Mouse (Mus musculus) hindbrain, embryonic 14.5 days (tissue): ENCODE measurements around the gene Slc30a2. TPM values are rescaled to one million over a fixed set of nuclear protein-coding genes. Genes with fewer than 3 reads are reported as not detected.
"Not testable (repeated sequence)": the region's sequence is repeated elsewhere in the genome, so short reads cannot be mapped to it uniquely, and the experiment has no call there.

Experiments
- ATAC-seq: fragments of 200-750 bp; cut with Nextera tagmentation; 2 replicates; pipeline ENCODE4 v1.8.0; 2017; ENCODE audit warnings: moderate number of reproducible peaks, mild to moderate bottlenecking, moderate TSS enrichment, moderate library complexity; ENCODE audit not compliant: low FRiP score
- DNase-seq: peaks from one replicate; pipeline ENCODE4 v3.0.0-alpha.2; 2015; ENCODE audit warnings: low spot score
- H3K27ac ChIP-seq: fragments of 300-500 bp; sonication (generic); 2 replicates; pipeline ENCODE4 v1.5.1; 2014; ENCODE audit warnings: mild to moderate bottlenecking, moderate library complexity
- H3K27me3 ChIP-seq: fragments of 300-500 bp; sonication (generic); 2 replicates; pipeline ENCODE4 v1.6.1; 2014; ENCODE audit warnings: mild to moderate bottlenecking, low read length, mixed read lengths; ENCODE audit not compliant: control insufficient read depth, insufficient read depth
- H3K36me3 ChIP-seq: fragments of 300-500 bp; sonication (generic); replicated peaks from 2 replicates; pipeline ENCODE4 v1.6.1; 2014; ENCODE audit not compliant: control insufficient read depth, insufficient read depth
- H3K4me1 ChIP-seq: fragments of 300-500 bp; sonication (generic); replicated peaks from 2 replicates; pipeline ENCODE4 v1.6.1; 2014; ENCODE audit warnings: antibody characterized with exemption, low read length, mixed read lengths; ENCODE audit not compliant: control insufficient read depth, insufficient read depth
- H3K4me2 ChIP-seq: fragments of 300-500 bp; sonication (generic); replicated peaks from 2 replicates; pipeline ENCODE4 v1.6.1; 2014; ENCODE audit warnings: mild to moderate bottlenecking, moderate library complexity
- H3K4me3 ChIP-seq: fragments of 300-500 bp; sonication (generic); replicated peaks from 2 replicates; pipeline ENCODE4 v1.5.1; 2014; ENCODE audit warnings: mild to moderate bottlenecking, low read length
- H3K9ac ChIP-seq: fragments of 300-500 bp; sonication (generic); 2 replicates; pipeline ENCODE4 v1.6.1; 2014
- H3K9me3 ChIP-seq: fragments of 300-500 bp; sonication (generic); 2 replicates; pipeline ENCODE4 v1.6.1; 2016; ENCODE audit warnings: low read length; ENCODE audit not compliant: control insufficient read depth
- WGBS: fragments of 180-500 bp; shearing (Covaris S2); extraction: QIAGEN DNeasy Blood & Tissue Kit; methylation state at CpG from one replicate; pipeline ENCODE4 v1.1.7; 2014; 5-methylcytosine and 5-hydroxymethylcytosine counted together
- polyA plus RNA-seq: library from polyadenylated mRNA; unstranded; fragments of >200 nt; fragmentation: Nextera tagmentation; extraction: Ambion mirVana; gene quantifications from 2 replicates; pipeline ENCODE4 v1.2.1, GENCODE M21; 2014

Gene Slc30a2
- polyA plus RNA-seq: 0.13 and 0.14 TPM in 2 replicates

GRCm38 (mm10) chr4:134343071-134344031 is at the start of gene Slc30a2:
Gene Slc30a2 (plus strand): TSS chr4:134343181.
- DNase-seq (no peak), ATAC-seq (no peak)
- peak within 1 kb of the TSS; percentile 45 for H3K4me2 ChIP-seq
- H3K9me3 ChIP-seq: no peaks in the 10 kb centered on the region
- H3K36me3 ChIP-seq: no peaks in the 10 kb centered on the region
- H3K27ac ChIP-seq: no peak within 1 kb of the TSS
- peaks cover 47% of the 10 kb centered on the region for H3K27me3 ChIP-seq
- peak within 1 kb of the TSS; percentile 24 for H3K4me3 ChIP-seq
- H3K9ac ChIP-seq: no peak within 1 kb of the TSS
- WGBS: 3% methylated on average over 59 of the region's 61 CpGs
- H3K4me1 ChIP-seq: peaks cover 7% of the 10 kb centered on the region; the same call in 1 of the 2 replicates

GRCm38 (mm10) chr4:134293692-134294163 is 49.3 kb upstream of the Slc30a2 start:
- Histone ChIP-seq H3K36me3 (no peaks in the 10 kb centered on the region), H3K4me3 (no peak overlapping the region), H3K27me3 (no peaks in the 10 kb centered on the region), H3K4me1 (peaks cover 2% of the 10 kb centered on the region), H3K4me2 (no peak overlapping the region), H3K9me3 (0 out of 2 replicates have a peak, but pooled peaks cover 3% of the 10 kb centered on the region), H3K27ac (no peak overlapping the region), H3K9ac (no peak overlapping the region)
- WGBS: 72% methylated on average over 9 of the region's 9 CpGs
- DNase-seq: no peak
- ATAC-seq: no peak

- not testable (repeated sequence) for H3K4me3 ChIP-seq, H3K4me2 ChIP-seq, H3K9ac ChIP-seq, DNase-seq, H3K27me3 ChIP-seq, H3K36me3 ChIP-seq, ATAC-seq, H3K9me3 ChIP-seq, H3K27ac ChIP-seq, H3K4me1 ChIP-seq
- WGBS: 85% methylated on average over 4 of the region's 4 CpGs
Observed at GRCm38 (mm10) chr4:134296096-134296495, 46.9 kb upstream of the Slc30a2 start.

- Histone ChIP-seq H3K4me3 (no peak overlapping the region), H3K27me3 (no peaks in the 10 kb centered on the region), H3K4me1 (no peaks in the 10 kb centered on the region), H3K4me2 (no peak overlapping the region), H3K9ac (no peak overlapping the region), H3K36me3 (no peaks in the 10 kb centered on the region), H3K27ac (no peak overlapping the region), H3K9me3 (0 out of 2 replicates have a peak, but pooled peaks cover 3% of the 10 kb centered on the region)
- ATAC-seq (no peak), DNase-seq (no peak)
- 88% methylated on average over 4 of the region's 4 CpGs for WGBS
Observed at GRCm38 (mm10) chr4:134296523-134296922, 46.5 kb upstream of the Slc30a2 start.

GRCm38 (mm10) chr4:134297369-134297768 is 45.6 kb upstream of the Slc30a2 start:
- WGBS: 92% methylated on average over 8 of the region's 8 CpGs
- H3K27ac ChIP-seq: no peak overlapping the region
- H3K27me3 ChIP-seq: no peaks in the 10 kb centered on the region
- no peak for ATAC-seq
- no peaks in the 10 kb centered on the region for H3K36me3 ChIP-seq
- DNase-seq: no peak
- H3K4me2 ChIP-seq: no peak overlapping the region
- no peaks in the 10 kb centered on the region for H3K4me1 ChIP-seq
- no peak overlapping the region for H3K9ac ChIP-seq
- 0 out of 2 replicates have a peak, but pooled peaks cover 3% of the 10 kb centered on the region for H3K9me3 ChIP-seq
- no peak overlapping the region for H3K4me3 ChIP-seq

- H3K9ac ChIP-seq: no peak overlapping the region
- H3K27me3 ChIP-seq: no peaks in the 10 kb centered on the region
- DNase-seq: no peak
- no peak overlapping the region for H3K27ac ChIP-seq
- no peak for ATAC-seq
- H3K4me3 ChIP-seq: no peak overlapping the region
- H3K4me1 ChIP-seq: no peaks in the 10 kb centered on the region
- 0 out of 2 replicates have a peak, but pooled peaks cover 3% of the 10 kb centered on the region for H3K9me3 ChIP-seq
- H3K4me2 ChIP-seq: no peak overlapping the region
- 76% methylated on average over 19 of the region's 19 CpGs for WGBS
- no peaks in the 10 kb centered on the region for H3K36me3 ChIP-seq
Observed at GRCm38 (mm10) chr4:134298626-134299497, 44.1 kb upstream of the Slc30a2 start.

- H3K36me3 ChIP-seq: no peaks in the 10 kb centered on the region
- 66% methylated on average over 4 of the region's 4 CpGs for WGBS
- DNase-seq (no peak), ATAC-seq (no peak)
- no peaks in the 10 kb centered on the region for H3K27me3 ChIP-seq
- no peak overlapping the region for H3K9ac ChIP-seq
- no peak overlapping the region for H3K4me2 ChIP-seq
- H3K9me3 ChIP-seq: 0 out of 2 replicates have a peak, but pooled peaks cover 3% of the 10 kb centered on the region
- no peak overlapping the region for H3K4me3 ChIP-seq
- no peak overlapping the region for H3K27ac ChIP-seq
- no peaks in the 10 kb centered on the region for H3K4me1 ChIP-seq
Observed at GRCm38 (mm10) chr4:134299498-134299810, 43.5 kb upstream of the Slc30a2 start.

- Histone ChIP-seq H3K4me1 (no peaks in the 10 kb centered on the region), H3K36me3 (no peaks in the 10 kb centered on the region), H3K4me2 (no peak overlapping the region), H3K4me3 (no peak overlapping the region), H3K27ac (no peak overlapping the region), H3K9me3 (0 out of 2 replicates have a peak, but pooled peaks cover 3% of the 10 kb centered on the region), H3K9ac (no peak overlapping the region), H3K27me3 (no peaks in the 10 kb centered on the region)
- DNase-seq (no peak), ATAC-seq (no peak)
- WGBS: 81% methylated on average over 9 of the region's 9 CpGs
Observed at GRCm38 (mm10) chr4:134300316-134300715, 42.7 kb upstream of the Slc30a2 start.

- Histone ChIP-seq H3K9ac (no peak overlapping the region), H3K9me3 (no peaks in the 10 kb centered on the region), H3K4me2 (no peak overlapping the region), H3K4me3 (no peak overlapping the region), H3K27ac (no peak overlapping the region), H3K27me3 (no peaks in the 10 kb centered on the region), H3K4me1 (no peaks in the 10 kb centered on the region), H3K36me3 (no peaks in the 10 kb centered on the region)
- ATAC-seq (no peak), DNase-seq (no peak)
- whole genome bisulfite sequencing: 94% methylated on average over 5 of the region's 5 CpGs
Observed at GRCm38 (mm10) chr4:134302084-134302483, 40.9 kb upstream of the Slc30a2 start.
